Mouse (Mus musculus) common myeloid progenitor, adult 5-6 weeks (primary cell): ENCODE data around the gene Hcn2. TPM values are rescaled to one million over a fixed set of nuclear protein-coding genes. Genes with fewer than 3 reads are reported as not detected.

Experiments used
- ATAC-seq: replicated peaks from 2 replicates; pipeline ENCODE4 v1.8.0; 2016; ENCODE audit warnings: low read depth, mild to moderate bottlenecking, moderate TSS enrichment, inconsistent platforms; ENCODE audit not compliant: poor library complexity, severe bottlenecking
- total RNA-seq: library from RNA; stranded (forward); fragments of 200-1000, 187-1606 nt; gene quantifications from 2 replicates; pipeline ENCODE4 v1.2.3, GENCODE M21; 2017

The Hcn2 gene
- total RNA-seq, 1 experiment from 2014 or later, result not detected

DNA sequence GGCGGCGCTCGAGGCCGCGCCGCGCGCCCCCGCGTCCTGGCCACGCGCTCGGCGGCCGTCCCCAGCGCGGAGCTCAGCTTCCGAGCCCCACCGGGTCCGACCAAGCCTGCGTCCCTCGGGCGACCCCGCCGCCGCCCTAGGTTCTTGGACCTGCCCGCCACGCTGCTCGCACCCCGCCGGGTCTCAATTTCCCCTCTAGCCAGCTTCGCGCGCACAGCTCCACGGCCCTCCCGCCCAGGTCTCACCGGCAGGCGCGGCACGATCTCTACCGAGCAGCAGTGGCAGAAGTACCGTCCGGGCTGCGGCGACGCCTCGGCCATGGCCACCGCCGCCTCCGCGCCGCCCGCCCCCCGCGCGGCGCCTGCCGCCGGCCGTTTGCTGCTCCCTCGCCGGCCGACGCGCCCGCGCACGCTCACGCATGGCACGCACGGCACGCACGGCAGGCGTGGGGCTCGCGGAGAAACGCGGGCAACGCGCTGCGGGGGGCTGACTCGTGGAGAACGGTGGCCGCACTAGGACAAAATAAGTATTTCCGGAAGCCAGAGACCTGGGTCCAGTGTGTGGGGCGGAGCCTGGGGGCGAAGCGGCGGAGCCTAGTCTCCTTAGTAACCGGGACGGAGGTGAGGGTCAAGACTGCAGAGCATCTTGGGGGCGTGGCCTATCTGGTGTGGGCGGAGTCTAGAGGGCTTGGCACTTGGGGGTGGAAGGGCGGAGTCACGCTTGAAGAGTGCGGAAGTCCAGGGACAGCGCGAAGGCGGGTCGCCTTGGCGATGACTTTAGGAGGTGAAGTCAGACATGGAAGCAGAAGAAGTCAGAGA lies 50.3 kb downstream of the Hcn2 start, which contains the start of gene Rnf126:
Gene Rnf126, minus strand, starts transcription at position 445 of the 818 bp plus-strand sequence.
- ATAC-seq, result peak; percentile 89

DNA sequence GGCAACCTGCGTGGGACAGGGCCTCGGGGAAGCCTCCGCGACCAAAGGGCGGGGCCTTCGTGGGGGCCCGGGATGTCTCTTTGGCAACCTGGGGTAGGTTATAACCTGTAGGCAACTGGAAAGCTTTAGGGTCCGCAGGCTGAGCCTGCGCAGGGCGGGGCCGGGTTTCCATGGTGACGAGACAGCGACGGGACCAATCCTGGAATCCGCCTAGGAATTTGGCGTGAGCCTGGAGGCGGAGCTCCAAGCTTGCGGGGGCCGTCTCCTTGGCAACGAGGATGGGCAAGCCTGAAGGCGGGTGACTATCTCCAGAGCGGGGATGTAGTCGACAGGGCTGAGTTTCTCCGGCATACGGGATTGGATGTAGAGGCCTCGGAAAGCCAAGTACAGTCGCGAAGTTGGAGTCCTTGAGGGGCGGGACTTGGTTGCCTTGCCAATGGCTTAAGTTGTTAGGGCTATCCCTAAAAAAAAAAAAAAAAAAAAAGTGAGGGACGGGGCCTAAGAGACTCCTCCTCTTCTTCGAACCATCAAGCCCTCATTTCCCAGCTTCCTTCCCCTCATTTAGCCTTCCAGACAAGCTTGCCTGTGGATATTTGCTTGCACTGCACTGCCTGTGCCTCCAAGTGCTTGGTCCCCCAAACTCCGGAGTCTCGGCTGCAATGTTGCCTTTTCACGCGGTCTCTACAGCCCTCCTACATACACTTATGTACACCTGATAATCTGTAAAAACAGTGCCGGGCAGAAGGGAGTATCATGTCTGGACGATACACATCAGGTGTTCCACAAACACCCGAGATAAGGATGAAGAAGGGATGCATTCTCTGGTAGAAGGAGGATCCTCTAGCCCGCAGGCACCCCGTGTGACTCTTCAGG lies 51.2 kb downstream of the Hcn2 start:
- peak; percentile 43 for ATAC-seq

GRCm38 (mm10) chr10:79768400-79768799 lies 52.0 kb downstream of the Hcn2 start:
- ATAC-seq, result peak; percentile 43

GRCm38 (mm10) chr10:79769329-79769728 lies 52.9 kb downstream of the Hcn2 start:
- ATAC-seq, result no peak

- no peak for ATAC-seq
These were observed 55.9 kb downstream of the Hcn2 start for GRCm38 (mm10) chr10:79772320-79772719.

DNA sequence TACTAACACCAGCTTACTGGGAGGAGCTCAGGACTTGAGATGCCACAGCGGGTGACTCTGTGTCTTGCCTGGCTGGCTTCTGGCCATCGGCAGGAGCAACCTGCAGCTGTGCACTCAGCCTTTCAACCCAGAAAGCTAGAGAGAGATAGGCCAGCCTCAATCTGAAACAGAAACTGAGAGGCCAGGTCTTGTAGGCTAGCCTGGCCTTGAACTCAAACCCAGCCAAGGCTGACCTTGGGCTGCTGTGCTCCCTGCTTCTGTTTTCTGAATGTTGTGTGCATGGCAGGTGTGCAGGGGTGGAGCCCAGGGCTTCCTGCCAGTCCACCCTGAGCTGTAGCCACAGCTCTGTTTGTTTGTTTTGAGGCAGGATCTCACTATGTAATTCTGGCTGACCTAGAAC lies 56.8 kb downstream of the Hcn2 start:
- ATAC-seq, result no peak

DNA sequence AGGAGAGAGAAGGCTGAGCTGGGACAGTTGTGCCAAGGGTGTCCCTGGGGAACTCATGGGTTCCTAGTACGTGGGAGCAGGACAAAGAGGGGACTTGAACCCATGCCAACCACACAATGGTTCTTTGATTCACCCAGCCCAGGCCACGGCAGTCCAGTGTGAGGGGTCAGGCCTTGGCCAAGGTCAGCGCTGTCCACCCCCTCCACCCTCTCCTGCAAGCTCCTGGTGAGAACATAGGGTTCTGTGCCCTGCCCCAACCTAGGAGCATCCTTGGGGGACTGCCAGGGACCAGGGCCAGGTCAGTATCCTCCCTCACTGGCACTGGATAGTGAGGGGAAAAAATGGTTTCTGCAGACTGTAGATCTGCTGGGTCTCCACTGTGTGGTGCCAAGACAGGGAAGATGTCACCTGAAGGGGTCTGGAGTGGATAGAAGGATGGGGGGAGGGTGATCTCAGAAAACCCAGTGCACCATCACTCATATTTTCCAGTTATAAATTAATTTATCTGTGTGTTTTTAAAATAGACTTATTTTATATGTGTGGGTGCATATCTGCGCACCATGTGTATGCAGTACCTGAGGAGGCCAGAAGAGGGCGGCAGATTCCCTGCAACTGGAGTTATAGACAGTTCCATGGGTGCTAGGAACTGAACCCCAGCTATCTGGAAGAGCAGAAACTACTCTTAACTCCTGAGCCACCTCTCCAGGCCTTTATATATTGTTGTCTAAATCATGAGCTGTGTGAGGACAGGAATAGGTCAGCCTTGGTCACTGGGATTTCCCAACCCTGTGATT lies 58.2 kb downstream of the Hcn2 start:
- no peak for ATAC-seq

DNA sequence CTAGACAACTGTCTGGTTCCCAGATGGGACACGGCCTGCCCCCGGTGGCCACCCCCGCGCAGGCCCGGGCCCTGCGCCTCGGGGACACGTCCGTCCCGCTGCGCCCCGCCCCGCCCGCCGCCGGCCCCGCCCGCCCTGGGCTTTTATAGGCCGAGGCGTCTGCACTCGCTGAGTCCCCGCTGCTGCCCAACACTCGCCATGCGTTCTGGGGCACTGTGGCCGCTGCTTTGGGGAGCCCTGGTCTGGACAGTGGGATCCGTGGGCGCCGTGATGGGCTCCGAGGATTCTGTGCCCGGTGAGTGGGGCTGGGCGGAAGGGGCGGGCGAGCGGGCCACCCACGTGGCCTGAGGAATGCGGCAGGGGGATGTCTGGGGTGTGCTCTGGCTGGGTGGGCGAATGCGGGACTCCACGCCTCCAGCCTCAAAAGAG lies 60.7 kb downstream of the Hcn2 start, which contains the start of gene Fstl3:
Gene Fstl3, plus strand, starts transcription at position 170 of the 429 bp plus-strand sequence.
- ATAC-seq, result no peak

DNA sequence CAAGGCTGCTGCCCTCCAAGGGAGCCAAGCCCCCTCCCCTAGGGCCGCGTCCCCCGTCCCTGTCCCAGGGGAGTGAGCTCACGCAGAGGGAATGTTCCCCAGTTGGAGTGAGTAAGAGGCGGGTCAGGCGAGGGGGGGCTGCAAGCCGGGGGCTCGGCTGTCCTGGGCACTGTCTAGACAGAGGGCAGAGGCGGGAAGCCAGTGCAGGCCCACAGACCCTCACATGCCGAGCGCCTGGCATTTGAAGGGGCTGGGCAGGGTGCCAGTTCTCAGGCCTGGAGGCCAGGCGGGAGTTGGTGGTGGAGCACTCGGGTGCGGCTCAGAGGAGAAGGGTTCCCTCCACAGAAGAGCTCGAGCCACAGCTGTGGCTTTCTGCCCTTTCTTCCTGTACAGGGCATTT lies 61.6 kb downstream of the Hcn2 start:
- no peak for ATAC-seq

DNA sequence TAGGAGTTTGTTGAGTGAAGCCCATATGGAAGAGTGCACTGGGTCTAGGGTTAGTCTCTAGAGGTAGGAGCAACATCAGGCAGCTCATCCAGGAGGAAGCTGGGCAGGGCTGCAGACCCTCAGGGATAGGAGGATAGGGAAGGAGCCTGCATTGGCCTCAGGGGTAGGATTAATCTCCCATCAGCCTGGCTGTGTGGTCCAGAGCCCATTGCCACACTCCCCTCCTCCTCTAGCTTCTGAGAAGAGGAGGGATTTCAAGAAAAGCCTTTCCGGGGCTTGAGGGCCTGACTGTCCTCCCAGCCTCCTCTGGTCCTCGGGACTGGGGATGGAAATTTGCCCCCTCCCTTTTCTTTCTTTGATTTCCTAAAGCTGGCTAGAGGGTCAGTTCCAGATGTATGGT lies 62.8 kb downstream of the Hcn2 start:
- no peak for ATAC-seq

GRCm38 (mm10) chr10:79779784-79780663 lies 63.6 kb downstream of the Hcn2 start:
- peak; percentile 67 for ATAC-seq

DNA sequence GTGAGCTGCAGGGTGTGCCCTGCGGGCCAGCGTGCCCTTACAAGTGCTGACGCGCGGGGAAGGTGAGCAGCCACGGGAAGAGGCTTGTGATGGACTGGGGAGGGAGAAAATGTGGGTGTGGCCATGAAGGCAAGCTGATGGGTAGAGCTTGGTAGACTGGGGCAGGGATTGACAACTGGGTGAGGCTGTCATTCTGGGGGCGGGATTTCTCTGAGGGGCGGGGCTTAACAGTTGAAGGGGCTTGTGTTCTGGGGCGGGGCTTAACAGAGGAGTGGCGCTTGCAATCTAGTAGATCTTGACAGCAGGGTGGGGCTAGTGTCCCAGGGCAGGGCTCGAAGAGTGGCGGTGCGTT lies 64.2 kb downstream of the Hcn2 start:
- peak; percentile 59 for ATAC-seq

DNA sequence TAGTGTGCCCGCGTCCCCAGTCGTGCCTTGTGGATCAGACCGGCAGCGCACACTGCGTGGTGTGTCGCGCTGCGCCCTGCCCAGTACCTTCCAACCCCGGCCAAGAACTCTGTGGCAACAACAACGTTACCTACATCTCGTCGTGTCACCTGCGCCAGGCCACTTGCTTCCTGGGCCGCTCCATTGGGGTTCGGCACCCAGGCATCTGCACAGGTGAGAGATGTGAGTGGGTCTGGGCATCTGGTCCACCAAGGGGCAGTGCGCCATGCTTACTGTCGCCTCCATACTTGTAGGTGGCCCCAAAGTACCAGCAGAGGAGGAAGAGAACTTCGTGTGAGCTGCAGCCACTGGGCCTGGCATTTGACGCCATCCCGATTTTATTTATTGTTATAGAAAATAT lies 64.7 kb downstream of the Hcn2 start:
- ATAC-seq, result no peak

GRCm38 (mm10) chr10:79781956-79782355 lies 65.5 kb downstream of the Hcn2 start:
- no peak for ATAC-seq

- ATAC-seq, result no peak
These were observed 66.6 kb downstream of the Hcn2 start for GRCm38 (mm10) chr10:79783050-79783449.

DNA sequence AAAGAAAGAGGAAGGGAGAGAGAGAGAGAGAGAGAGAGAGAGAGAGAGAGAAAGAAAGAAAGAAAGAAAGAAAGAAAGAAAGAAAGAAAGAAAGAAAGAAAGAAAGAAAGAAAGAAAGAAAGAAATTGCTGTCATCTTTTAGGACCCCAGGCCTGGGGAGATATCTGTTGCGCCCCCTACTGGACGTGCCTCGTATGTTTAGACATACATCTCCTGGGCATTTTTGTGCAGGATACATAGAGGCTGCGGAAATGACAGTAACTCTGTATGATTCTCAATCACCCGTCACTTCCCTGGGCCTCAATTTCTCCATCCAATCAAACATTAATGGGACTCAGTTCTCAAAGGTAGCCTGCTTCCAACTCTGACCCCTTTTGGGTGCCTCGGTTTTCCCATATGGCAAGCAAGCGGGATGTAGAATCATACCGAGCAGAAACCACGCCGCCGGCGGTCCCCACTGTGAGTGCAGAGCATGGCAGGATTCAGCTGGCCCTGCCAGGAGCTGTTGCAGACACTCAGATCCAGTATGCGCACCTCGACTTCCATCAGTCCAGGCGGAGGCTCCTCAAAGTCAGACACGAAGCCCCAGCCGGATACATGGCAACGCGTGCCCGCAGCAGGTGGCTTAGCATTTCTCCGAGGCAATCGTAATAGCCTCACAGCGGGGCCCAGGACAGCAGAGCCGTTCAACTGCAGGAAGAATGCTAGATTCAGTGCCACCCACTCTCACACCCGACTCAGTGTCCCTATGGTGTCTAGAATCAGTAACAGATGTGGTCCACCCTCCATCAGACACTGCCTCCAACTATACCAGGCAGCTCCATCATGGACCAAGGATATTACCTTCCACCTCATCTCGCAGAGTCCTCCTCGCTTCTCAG lies 67.7 kb downstream of the Hcn2 start:
- no peak for ATAC-seq
